Mouse (Mus musculus): ENCODE results near the gene Oaz2.
A peak's percentile ranks its signal among the peaks of the same experiment; 100 is the strongest.

Oaz2 gene

GRCm38 (mm10) chr9:65692466-65692865 lies 24.7 kb downstream of the Oaz2 start:
- no peak for DNase-seq (ENCODE audit: low read depth, low spot score)

GRCm38 (mm10) chr9:65692959-65693603 lies 25.3 kb downstream of the Oaz2 start:
- DNase-seq (ENCODE audit: low read depth, low spot score), result no peak

GRCm38 (mm10) chr9:65695646-65696045 lies 27.8 kb downstream of the Oaz2 start:
- peak; percentile 86 for DNase-seq (ENCODE audit: low read depth, low spot score)

GRCm38 (mm10) chr9:65696337-65696736 lies 28.5 kb downstream of the Oaz2 start:
- no peak for DNase-seq (ENCODE audit: low read depth, low spot score)

- DNase-seq (ENCODE audit: low read depth, low spot score), result no peak
Measured at GRCm38 (mm10) chr9:65697356-65697755, 29.6 kb downstream of the Oaz2 start.

GRCm38 (mm10) chr9:65697992-65698391 lies 30.2 kb downstream of the Oaz2 start:
- DNase-seq (ENCODE audit: low read depth, low spot score), result no peak

GRCm38 (mm10) chr9:65700504-65700903 lies 32.7 kb downstream of the Oaz2 start:
- DNase-seq (ENCODE audit: low read depth, low spot score), result no peak

GRCm38 (mm10) chr9:65702286-65702685 lies 34.5 kb downstream of the Oaz2 start:
- DNase-seq (ENCODE audit: low read depth, low spot score), result no peak

- DNase-seq (ENCODE audit: low read depth, low spot score), result no peak
Measured at GRCm38 (mm10) chr9:65703241-65703640, 35.4 kb downstream of the Oaz2 start.

GRCm38 (mm10) chr9:65703926-65704595 lies 36.3 kb downstream of the Oaz2 start:
- DNase-seq (ENCODE audit: low read depth, low spot score), result no peak

- no peak for DNase-seq (ENCODE audit: low read depth, low spot score)
Measured at GRCm38 (mm10) chr9:65718195-65718594, 50.4 kb downstream of the Oaz2 start.

- DNase-seq (ENCODE audit: low read depth, low spot score), result no peak
Measured at GRCm38 (mm10) chr9:65721161-65721566, 53.4 kb downstream of the Oaz2 start.

- DNase-seq (ENCODE audit: low read depth, low spot score), result no peak
Measured at GRCm38 (mm10) chr9:65724471-65725290, 56.9 kb downstream of the Oaz2 start.

- peak; percentile 42 for DNase-seq (ENCODE audit: low read depth, low spot score)
Measured at GRCm38 (mm10) chr9:65725291-65725622, 57.5 kb downstream of the Oaz2 start.

GRCm38 (mm10) chr9:65726431-65726830 lies 58.6 kb downstream of the Oaz2 start:
- DNase-seq (ENCODE audit: low read depth, low spot score), result no peak

GRCm38 (mm10) chr9:65727491-65727890 lies 59.7 kb downstream of the Oaz2 start:
- peak; percentile 16 for DNase-seq (ENCODE audit: low read depth, low spot score)

- no peak for DNase-seq (ENCODE audit: low read depth, low spot score)
Measured at GRCm38 (mm10) chr9:65728588-65728987, 60.8 kb downstream of the Oaz2 start.

GRCm38 (mm10) chr9:65734931-65735330 lies 67.1 kb downstream of the Oaz2 start:
- DNase-seq (ENCODE audit: low read depth, low spot score), result no peak

All from telencephalon, adult 2 months (tissue).